Mouse (Mus musculus) heart, postnatal 0 days (tissue): ENCODE data around the gene Gpr171. TPM values are rescaled to one million over a fixed set of nuclear protein-coding genes. Genes with fewer than 3 reads are reported as not detected.

Experiments
- ATAC-seq: fragments of 200-750 bp; cut with Nextera tagmentation; 2 replicates; pipeline ENCODE4 v1.8.0; 2017; ENCODE audit warnings: low read depth, moderate number of reproducible peaks, moderate library complexity; ENCODE audit not compliant: insufficient read depth
- DNase-seq: peaks from one replicate; pipeline ENCODE4 v3.0.0-alpha.2; 2016; ENCODE audit warnings: low spot score
- H3K27ac ChIP-seq: fragments of 300-500 bp; sonication (generic); 2 replicates; pipeline ENCODE4 v1.5.1; 2014; ENCODE audit warnings: low read depth, mild to moderate bottlenecking
- H3K27me3 ChIP-seq: fragments of 300-500 bp; sonication (generic); 2 replicates; pipeline ENCODE4 v1.6.1; 2014; ENCODE audit warnings: low read length, mixed read lengths; ENCODE audit not compliant: control insufficient read depth, insufficient read depth
- H3K36me3 ChIP-seq: fragments of 300-500 bp; sonication (generic); replicated peaks from 2 replicates; pipeline ENCODE4 v1.6.1; 2014; ENCODE audit warnings: low read length, mixed read lengths; ENCODE audit not compliant: control insufficient read depth, insufficient read depth
- H3K4me1 ChIP-seq: fragments of 300-500 bp; sonication (generic); 2 replicates; pipeline ENCODE4 v1.6.1; 2014; ENCODE audit warnings: antibody characterized with exemption; ENCODE audit not compliant: control insufficient read depth, insufficient read depth
- H3K4me2 ChIP-seq: fragments of 300-500 bp; sonication (generic); 2 replicates; pipeline ENCODE4 v1.6.1; 2014; ENCODE audit warnings: low read depth, mild to moderate bottlenecking, low read length, moderate library complexity
- H3K4me3 ChIP-seq: fragments of 300-500 bp; sonication (generic); 2 replicates; pipeline ENCODE4 v1.5.1; 2014; ENCODE audit warnings: low read depth, low read length
- H3K9ac ChIP-seq: fragments of 300-500 bp; sonication (generic); replicated peaks from 2 replicates; pipeline ENCODE4 v1.6.1; 2014; ENCODE audit warnings: low read depth, low read length, mixed read lengths
- H3K9me3 ChIP-seq: fragments of 300-500 bp; sonication (generic); replicated peaks from 2 replicates; pipeline ENCODE4 v1.6.1; 2016; ENCODE audit warnings: low read length; ENCODE audit not compliant: control insufficient read depth
- CTCF ChIP-seq: IDR thresholded peaks from 2 replicates; pipeline ENCODE4 v1.5.1; 2016; ENCODE audit warnings: antibody characterized with exemption, control low read depth, low read depth
- EP300 ChIP-seq: IDR thresholded peaks from 2 replicates; pipeline ENCODE4 v1.6.1; 2016; ENCODE audit warnings: antibody characterized with exemption, low read depth
- WGBS: fragments of 180-500 bp; shearing (Covaris S2); extraction: QIAGEN DNeasy Blood & Tissue Kit; methylation state at CpG from one replicate; pipeline ENCODE4 v1.1.7; 2014; 5-methylcytosine and 5-hydroxymethylcytosine counted together
- polyA plus RNA-seq: library from polyadenylated mRNA; unstranded; fragments of >200 nt; fragmentation: Nextera tagmentation; extraction: Ambion mirVana; gene quantifications from 2 replicates; pipeline ENCODE4 v1.2.1, GENCODE M21; 2015
- total RNA-seq: library from RNA; depleted of rRNA; stranded (reverse); fragments of >200 nt; gene quantifications from 2 replicates; pipeline ENCODE4 v1.2.3, GENCODE M21; 2014; ENCODE audit warnings: low replicate concordance; rRNA removed

Gpr171 gene
- total and polyA plus RNA-seq, 2 experiments from 2014 or later: 0.29 TPM; not detected in 1

GRCm38 (mm10) chr3:59060131-59060530 is 41.5 kb downstream of the Gpr171 start:
- Histone ChIP-seq H3K9me3 (no peaks in the 10 kb centered on the region), H3K4me3 (no peak overlapping the region), H3K36me3 (no peaks in the 10 kb centered on the region), H3K27me3 (no peaks in the 10 kb centered on the region), H3K4me2 (no peak overlapping the region), H3K4me1 (no peaks in the 10 kb centered on the region), H3K9ac (no peak overlapping the region), H3K27ac (no peak overlapping the region)
- TF ChIP-seq EP300 (no peak), CTCF (no peak)
- ATAC-seq: no peak
- 75% methylated on average over 7 of the region's 7 CpGs for WGBS
- no peak for DNase-seq

- ATAC-seq (peak; percentile 76), DNase-seq (peak; percentile 74)
- Histone ChIP-seq H3K4me2 (peak overlapping the region; percentile 46), H3K27ac (no peak overlapping the region), H3K9me3 (no peaks in the 10 kb centered on the region), H3K36me3 (no peaks in the 10 kb centered on the region), H3K4me1 (no peaks in the 10 kb centered on the region), H3K4me3 (no peak overlapping the region), H3K27me3 (no peaks in the 10 kb centered on the region), H3K9ac (no peak overlapping the region)
- peak; percentile 84 for TF ChIP-seq CTCF
- no peak for TF ChIP-seq EP300
- 2% methylated on average over 7 of the region's 7 CpGs for WGBS
Measured at GRCm38 (mm10) chr3:59059022-59059541, 42.5 kb downstream of the Gpr171 start.

GRCm38 (mm10) chr3:59054834-59055535 is 46.6 kb downstream of the Gpr171 start:
- Histone ChIP-seq H3K27ac (no peak overlapping the region), H3K4me3 (no peak overlapping the region), H3K27me3 (no peaks in the 10 kb centered on the region), H3K9me3 (no peaks in the 10 kb centered on the region), H3K9ac (no peak overlapping the region), H3K36me3 (no peaks in the 10 kb centered on the region), H3K4me1 (no peaks in the 10 kb centered on the region), H3K4me2 (no peak overlapping the region)
- no peak for DNase-seq
- TF ChIP-seq EP300 (no peak), CTCF (no peak)
- WGBS: 54% methylated on average over 17 of the region's 17 CpGs
- no peak for ATAC-seq

Other genes with a start within 250 kb of the Gpr171 start
- not detected in 2 replicates for gene Clrn1, start 216.5 kb downstream of the Gpr171 start, total RNA-seq
- gene Clrn1, start 216.5 kb downstream of the Gpr171 start, polyA plus RNA-seq: not detected in 2 replicates
- gene Med12l, start 96.0 kb downstream of the Gpr171 start, total RNA-seq: 7.1 and 9.3 TPM in 2 replicates
- gene Med12l, start 96.0 kb downstream of the Gpr171 start, polyA plus RNA-seq: 0.97 and 1.2 TPM in 2 replicates
- 0.81 and 3.7 TPM in 2 replicates for gene P2ry14, start 51.8 kb upstream of the Gpr171 start, total RNA-seq
- 1.6 and 1.8 TPM in 2 replicates for gene P2ry14, start 51.8 kb upstream of the Gpr171 start, polyA plus RNA-seq
- not detected in 2 replicates for gene Gpr87, start 93.3 kb upstream of the Gpr171 start, total RNA-seq
- gene Gpr87, start 93.3 kb upstream of the Gpr171 start, polyA plus RNA-seq: not detected in 2 replicates
- gene P2ry13, start 109.1 kb upstream of the Gpr171 start, total RNA-seq: not detected in 2 replicates
- gene P2ry13, start 109.1 kb upstream of the Gpr171 start, polyA plus RNA-seq: 0.53 and 0.70 TPM in 2 replicates
- gene P2ry12, start 161.1 kb upstream of the Gpr171 start, total RNA-seq: 1.4 TPM in 1 of 2 replicates, not detected in the other
- gene P2ry12, start 161.1 kb upstream of the Gpr171 start, polyA plus RNA-seq: 0.89 and 0.98 TPM in 2 replicates
- gene Igsf10, start 242.6 kb upstream of the Gpr171 start, total RNA-seq: 2.3 and 4.0 TPM in 2 replicates
- 1.2 and 1.8 TPM in 2 replicates for gene Igsf10, start 242.6 kb upstream of the Gpr171 start, polyA plus RNA-seq